Mouse (Mus musculus): ENCODE results near the gene Xpot. TPM values are rescaled to one million over a fixed set of nuclear protein-coding genes. Genes with fewer than 3 reads are reported as not detected.

The Xpot gene
- polyA plus RNA-seq, 1 experiment from 2014 or later, result 31.9 TPM

DNA sequence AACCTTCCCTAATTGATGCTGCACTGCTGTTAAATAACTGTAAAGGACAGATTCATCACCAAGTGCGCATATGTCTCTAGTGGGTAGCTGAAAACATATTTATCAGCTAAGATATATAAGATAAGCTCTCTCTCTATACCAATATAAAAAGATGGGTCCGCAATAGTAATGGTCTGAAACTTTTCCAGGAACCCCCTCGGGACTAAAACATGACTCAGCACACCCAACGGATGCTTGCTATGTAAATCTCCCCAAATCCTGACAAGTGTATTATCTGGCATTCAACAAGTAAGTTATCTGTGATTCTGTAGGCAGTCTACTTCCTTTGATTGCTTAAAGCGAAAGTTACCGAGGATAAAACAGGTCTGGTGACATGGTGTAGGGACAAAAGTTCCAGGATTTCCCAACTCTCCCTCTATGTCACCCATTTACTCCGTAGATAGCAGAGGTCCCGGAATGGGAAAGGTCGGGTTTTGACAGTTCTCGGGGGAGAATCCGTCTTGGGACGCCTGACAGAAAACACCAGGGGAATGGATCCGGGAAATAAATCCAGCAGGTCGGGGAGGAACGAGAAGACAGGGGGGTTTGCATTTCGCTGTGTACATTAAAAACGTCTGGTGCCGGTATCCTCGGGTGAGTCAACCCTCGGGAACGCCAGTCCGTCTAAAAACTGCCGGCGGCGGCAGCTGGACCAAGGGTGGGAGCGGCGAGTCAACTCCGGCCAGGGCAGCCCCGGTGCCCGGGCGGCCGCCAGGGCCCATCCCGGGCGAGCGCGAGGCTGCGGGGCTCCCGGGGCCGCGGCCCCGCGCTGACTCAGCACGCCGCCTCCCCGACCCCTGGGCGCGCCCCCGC is 40.1 kb downstream of the Xpot start:
- peak overlapping the region; percentile 44; the same call in 1 of the 2 replicates for H3K27ac ChIP-seq
- 6% methylated on average over 27 of the region's 48 CpGs for WGBS
- peak overlapping the region; percentile 91 for H3K9ac ChIP-seq (replicated peaks)
- peak overlapping the region; percentile 88 for H3K4me3 ChIP-seq (replicated peaks)
- no peaks in the 10 kb centered on the region for H3K9me3 ChIP-seq
- no peaks in the 10 kb centered on the region for H3K27me3 ChIP-seq
- ATAC-seq, result peak; percentile 84
- H3K4me2 ChIP-seq (replicated peaks), result peak overlapping the region; percentile 74
- peaks cover 16% of the 10 kb centered on the region for H3K4me1 ChIP-seq (replicated peaks)
- peaks cover 36% of the 10 kb centered on the region for H3K36me3 ChIP-seq

DNA sequence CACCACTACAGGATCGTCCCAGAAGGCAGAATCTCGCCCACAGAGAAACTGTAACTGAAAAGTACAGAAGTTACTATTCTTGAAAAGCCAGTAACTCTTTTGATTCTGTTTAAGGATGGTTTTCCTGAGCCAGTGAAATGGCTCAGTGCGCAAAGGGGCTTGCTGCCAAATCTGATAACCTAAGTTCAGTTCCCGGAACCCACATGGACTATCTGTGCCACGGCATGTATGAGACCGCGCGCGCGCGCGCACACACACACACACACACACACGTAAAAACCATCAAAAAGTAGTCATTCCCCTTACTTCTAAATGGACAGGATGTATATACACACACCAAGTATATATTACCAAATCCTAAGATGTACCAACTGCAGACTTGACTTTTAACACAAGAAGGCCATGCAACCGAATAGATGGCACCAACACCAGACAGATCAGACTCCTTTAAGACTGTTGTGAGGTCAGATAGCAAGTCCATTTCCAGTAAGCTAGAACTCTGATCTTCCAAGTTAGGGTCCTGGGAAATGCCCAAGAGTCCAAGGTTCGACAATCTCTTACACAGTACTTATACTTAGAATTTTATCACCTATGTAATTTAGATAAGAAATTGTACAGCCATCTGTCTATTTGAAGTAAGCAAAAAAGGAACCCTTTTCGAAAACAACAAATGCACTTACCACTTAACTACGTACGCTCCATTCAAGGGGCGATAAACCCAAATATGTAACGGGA is 40.9 kb downstream of the Xpot start:
- Histone ChIP-seq H3K27ac (no peak overlapping the region), H3K4me1 (replicated peaks) (peaks cover 16% of the 10 kb centered on the region), H3K4me3 (replicated peaks) (peak overlapping the region; percentile 88), H3K4me2 (replicated peaks) (peak overlapping the region; percentile 74), H3K9ac (replicated peaks) (peak overlapping the region; percentile 91; the same call in 1 of the 2 replicates), H3K9me3 (no peaks in the 10 kb centered on the region), H3K27me3 (no peaks in the 10 kb centered on the region), H3K36me3 (peaks cover 39% of the 10 kb centered on the region)
- ATAC-seq, result no peak
- WGBS, result 91% methylated on average over 20 of the region's 20 CpGs

DNA sequence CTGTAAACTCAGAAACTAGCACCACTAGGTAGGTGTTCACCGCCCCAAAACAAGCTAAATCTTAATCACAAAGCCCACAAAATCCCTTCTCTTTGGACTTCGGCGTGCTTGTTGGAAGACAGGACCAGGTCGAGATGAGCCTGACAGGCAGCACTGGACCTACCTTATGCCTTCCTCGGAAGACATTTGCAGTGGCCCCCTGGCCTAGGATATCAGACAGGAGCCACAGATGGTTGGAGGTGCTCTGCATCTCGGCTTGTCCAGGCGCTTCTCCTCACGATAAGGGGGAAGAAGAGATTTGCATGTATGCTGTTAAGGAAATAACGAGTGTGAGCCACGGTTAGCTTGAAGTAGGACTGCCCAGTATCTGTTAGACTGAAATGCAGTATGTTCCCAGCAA is 42.1 kb downstream of the Xpot start:
- Histone ChIP-seq H3K4me1 (replicated peaks) (peaks cover 16% of the 10 kb centered on the region), H3K4me3 (replicated peaks) (no peak overlapping the region), H3K4me2 (replicated peaks) (no peak overlapping the region), H3K27me3 (no peaks in the 10 kb centered on the region), H3K36me3 (peaks cover 39% of the 10 kb centered on the region), H3K27ac (no peak overlapping the region), H3K9me3 (no peaks in the 10 kb centered on the region), H3K9ac (replicated peaks) (no peak overlapping the region)
- WGBS, result 97% methylated on average over 10 of the region's 10 CpGs
- ATAC-seq, result no peak

DNA sequence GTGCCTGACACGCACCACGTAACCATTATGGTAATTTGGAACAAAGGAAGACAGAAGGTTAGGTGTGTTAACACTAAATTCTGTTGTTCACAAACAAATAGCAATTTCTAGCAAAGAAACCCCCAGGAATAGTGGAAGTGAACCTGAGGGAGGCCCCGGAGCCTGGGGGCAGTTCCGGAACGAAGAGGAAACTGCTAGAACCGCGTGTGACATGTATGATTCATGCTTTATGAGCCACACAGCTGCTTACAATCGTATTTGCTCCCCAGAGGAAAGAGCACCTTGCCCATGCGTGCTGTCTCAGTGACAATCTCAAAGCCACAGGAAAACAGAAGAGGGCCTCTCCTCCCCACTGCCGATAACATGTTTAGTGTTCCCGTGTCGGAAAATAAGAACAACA is 43.1 kb downstream of the Xpot start:
- H3K4me2 ChIP-seq (replicated peaks), result no peak overlapping the region
- H3K4me3 ChIP-seq (replicated peaks), result no peak overlapping the region
- H3K4me1 ChIP-seq (replicated peaks), result peaks cover 16% of the 10 kb centered on the region
- H3K27me3 ChIP-seq, result no peaks in the 10 kb centered on the region
- no peak overlapping the region for H3K9ac ChIP-seq (replicated peaks)
- WGBS, result 96% methylated on average over 12 of the region's 12 CpGs
- peaks cover 45% of the 10 kb centered on the region for H3K36me3 ChIP-seq
- ATAC-seq, result no peak
- H3K27ac ChIP-seq, result no peak overlapping the region
- no peaks in the 10 kb centered on the region for H3K9me3 ChIP-seq

DNA sequence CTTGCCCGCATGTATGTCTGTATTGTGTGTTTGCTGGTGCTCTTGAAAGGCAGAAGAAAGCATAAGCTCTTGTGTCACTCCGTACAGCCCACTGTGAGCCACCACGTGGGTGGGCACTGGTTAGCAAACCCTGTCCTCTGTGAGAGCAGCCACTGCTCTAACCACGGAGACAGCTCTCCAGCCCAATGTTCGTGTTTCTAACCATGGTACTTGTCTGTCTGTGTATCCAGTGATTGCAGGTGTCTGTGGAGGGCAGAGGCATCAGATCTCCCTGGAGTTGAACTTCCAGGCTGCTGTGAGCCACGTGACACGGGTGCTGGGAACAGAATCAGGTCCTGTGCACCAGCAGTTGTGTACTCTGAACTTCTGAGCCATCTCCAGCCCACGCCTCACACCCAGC is 43.8 kb downstream of the Xpot start:
- Histone ChIP-seq H3K36me3 (peaks cover 53% of the 10 kb centered on the region), H3K4me1 (replicated peaks) (peaks cover 16% of the 10 kb centered on the region), H3K4me3 (replicated peaks) (no peak overlapping the region), H3K9me3 (no peaks in the 10 kb centered on the region), H3K27me3 (no peaks in the 10 kb centered on the region), H3K9ac (replicated peaks) (no peak overlapping the region), H3K4me2 (replicated peaks) (no peak overlapping the region), H3K27ac (no peak overlapping the region)
- ATAC-seq, result no peak
- 93% methylated on average over 8 of the region's 8 CpGs for WGBS

DNA sequence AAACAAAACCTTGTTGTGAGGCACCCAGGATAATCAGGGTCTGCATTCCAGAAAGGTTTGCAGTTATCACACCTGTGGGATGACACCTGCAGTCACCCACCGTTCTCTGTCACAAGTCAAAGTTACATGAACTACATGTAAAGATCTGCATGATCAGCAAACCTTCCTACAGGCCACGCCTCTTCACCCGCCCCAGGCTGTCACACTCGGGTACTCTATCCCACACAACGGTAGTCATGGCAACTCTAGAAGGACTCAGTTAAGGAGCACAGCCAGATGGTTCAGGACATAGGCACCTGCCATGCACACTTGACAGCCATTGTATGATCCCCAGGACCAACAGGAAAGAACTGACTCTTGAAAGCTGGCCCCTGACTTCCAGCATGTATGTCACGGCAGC is 44.7 kb downstream of the Xpot start:
- no peak overlapping the region for H3K4me3 ChIP-seq (replicated peaks)
- no peaks in the 10 kb centered on the region for H3K9me3 ChIP-seq
- 0 out of 2 replicates have a peak, but pooled peaks have one; percentile 43 for ATAC-seq
- no peak overlapping the region for H3K9ac ChIP-seq (replicated peaks)
- H3K4me1 ChIP-seq (replicated peaks), result peaks cover 13% of the 10 kb centered on the region
- 73% methylated on average over 6 of the region's 6 CpGs for WGBS
- H3K27me3 ChIP-seq, result no peaks in the 10 kb centered on the region
- H3K4me2 ChIP-seq (replicated peaks), result no peak overlapping the region
- H3K27ac ChIP-seq, result no peak overlapping the region
- H3K36me3 ChIP-seq, result peaks cover 54% of the 10 kb centered on the region

DNA sequence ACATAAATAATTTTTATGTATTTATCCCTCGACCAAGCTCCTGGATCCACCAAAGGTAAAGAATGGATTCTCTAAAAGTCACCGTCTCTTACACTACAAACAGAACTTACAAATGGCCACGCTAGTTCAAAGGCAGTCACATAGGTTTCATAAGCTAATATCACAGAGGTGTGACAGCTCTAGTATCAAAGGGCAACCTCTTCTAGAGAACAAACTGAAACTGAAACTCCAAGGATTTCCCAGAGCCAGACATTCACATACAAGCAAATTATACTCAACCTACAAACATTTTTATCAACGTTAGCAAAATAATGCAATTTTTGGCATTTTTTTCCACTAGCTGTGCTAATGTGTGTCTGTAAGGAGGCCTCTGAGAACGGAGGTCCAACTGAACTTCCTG is 45.8 kb downstream of the Xpot start:
- peaks cover 7% of the 10 kb centered on the region for H3K4me1 ChIP-seq (replicated peaks)
- no peak overlapping the region for H3K4me2 ChIP-seq (replicated peaks)
- no peak overlapping the region for H3K27ac ChIP-seq
- WGBS, result 98% methylated on average over 5 of the region's 5 CpGs
- no peak for ATAC-seq
- H3K27me3 ChIP-seq, result no peaks in the 10 kb centered on the region
- H3K4me3 ChIP-seq (replicated peaks), result no peak overlapping the region
- no peak overlapping the region for H3K9ac ChIP-seq (replicated peaks)
- peaks cover 62% of the 10 kb centered on the region for H3K36me3 ChIP-seq
- no peaks in the 10 kb centered on the region for H3K9me3 ChIP-seq

DNA sequence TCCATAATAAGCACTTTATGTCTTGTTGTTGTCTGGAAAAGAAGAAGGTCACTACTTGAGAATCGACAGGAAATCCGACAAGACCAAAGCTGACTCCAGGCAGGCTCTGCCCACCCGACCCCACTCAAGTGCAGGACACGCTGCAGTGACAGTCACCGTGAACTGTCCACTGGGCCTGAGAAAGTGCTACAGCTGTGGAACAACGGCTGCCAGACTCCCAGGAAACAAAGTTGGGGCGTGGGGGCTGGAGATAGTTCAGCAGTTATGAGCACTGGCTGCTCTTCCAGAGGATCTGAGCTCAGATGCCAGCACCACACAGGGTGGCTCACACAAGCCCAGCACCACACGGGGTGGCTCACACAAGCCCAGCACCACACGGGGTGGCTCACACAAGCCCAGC is 49.8 kb downstream of the Xpot start:
- H3K4me3 ChIP-seq (replicated peaks), result no peak overlapping the region
- ATAC-seq, result no peak
- peaks cover 62% of the 10 kb centered on the region for H3K36me3 ChIP-seq
- H3K9me3 ChIP-seq, result no peaks in the 10 kb centered on the region
- H3K27ac ChIP-seq, result no peak overlapping the region
- H3K4me2 ChIP-seq (replicated peaks), result no peak overlapping the region
- no peak overlapping the region for H3K9ac ChIP-seq (replicated peaks)
- no peaks in the 10 kb centered on the region for H3K27me3 ChIP-seq
- 92% methylated on average over 9 of the region's 9 CpGs for WGBS
- H3K4me1 ChIP-seq (replicated peaks), result no peaks in the 10 kb centered on the region

DNA sequence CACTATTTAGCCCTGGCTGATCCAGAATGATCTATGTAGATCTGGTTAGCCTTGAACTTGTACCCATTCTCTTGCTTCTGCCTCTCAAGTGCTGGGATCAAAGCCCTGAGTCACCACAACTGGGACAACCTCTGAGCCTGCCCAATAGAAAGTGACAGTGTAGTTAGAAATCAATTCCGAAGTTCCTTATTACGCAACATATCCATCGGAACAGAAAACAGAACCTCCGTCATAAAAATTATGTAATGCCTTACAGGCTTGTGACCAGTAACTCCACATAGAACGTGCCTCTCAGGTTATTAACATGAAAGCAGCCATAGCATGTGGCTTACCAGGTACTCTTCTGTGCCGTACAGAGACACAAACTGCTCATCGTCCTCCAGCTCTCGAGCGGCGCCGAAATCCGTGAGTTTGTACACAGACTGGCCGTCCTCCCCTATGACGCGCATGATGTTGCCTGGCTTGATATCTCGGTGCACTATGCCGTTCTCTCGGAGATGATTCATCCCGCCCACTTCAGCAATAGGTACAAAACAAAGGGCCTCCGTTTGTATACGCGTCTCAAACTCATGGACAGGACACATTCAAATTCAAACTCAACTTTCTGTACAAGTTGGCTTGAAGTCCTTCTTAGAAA is 54.5 kb downstream of the Xpot start:
- H3K27ac ChIP-seq, result no peak overlapping the region
- no peak overlapping the region for H3K4me2 ChIP-seq (replicated peaks)
- no peak for ATAC-seq
- H3K9me3 ChIP-seq, result no peaks in the 10 kb centered on the region
- WGBS, result 99% methylated on average over 22 of the region's 22 CpGs
- H3K27me3 ChIP-seq, result no peaks in the 10 kb centered on the region
- H3K4me3 ChIP-seq (replicated peaks), result no peak overlapping the region
- H3K4me1 ChIP-seq (replicated peaks), result peaks cover 21% of the 10 kb centered on the region
- H3K36me3 ChIP-seq, result peaks cover 53% of the 10 kb centered on the region
- no peak overlapping the region for H3K9ac ChIP-seq (replicated peaks)

DNA sequence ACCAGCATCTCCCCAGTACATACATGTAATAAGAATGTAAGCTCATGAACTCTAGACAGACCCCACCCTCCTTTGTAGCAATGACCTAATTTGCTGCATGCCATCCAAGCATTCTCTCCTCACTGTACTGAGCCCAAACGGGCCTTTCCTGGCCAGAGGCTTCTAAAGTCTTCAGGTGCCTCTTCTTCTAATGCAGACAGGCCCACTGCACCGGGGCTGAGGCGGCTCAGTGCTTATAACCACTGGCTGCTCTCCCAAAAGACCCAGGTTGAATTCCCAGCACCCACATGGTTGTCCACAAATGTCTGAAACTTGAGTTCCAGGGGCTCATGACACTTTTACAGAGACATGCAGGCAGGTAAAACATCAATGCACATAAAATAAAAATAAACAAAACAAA is 55.1 kb downstream of the Xpot start:
- peaks cover 50% of the 10 kb centered on the region for H3K36me3 ChIP-seq
- H3K4me1 ChIP-seq (replicated peaks), result peaks cover 21% of the 10 kb centered on the region
- no peak overlapping the region for H3K4me2 ChIP-seq (replicated peaks)
- ATAC-seq, result no peak
- no peaks in the 10 kb centered on the region for H3K27me3 ChIP-seq
- H3K27ac ChIP-seq, result no peak overlapping the region
- H3K4me3 ChIP-seq (replicated peaks), result no peak overlapping the region
- no peak overlapping the region for H3K9ac ChIP-seq (replicated peaks)
- WGBS, result 99% methylated on average over 3 of the region's 3 CpGs
- H3K9me3 ChIP-seq, result no peaks in the 10 kb centered on the region

DNA sequence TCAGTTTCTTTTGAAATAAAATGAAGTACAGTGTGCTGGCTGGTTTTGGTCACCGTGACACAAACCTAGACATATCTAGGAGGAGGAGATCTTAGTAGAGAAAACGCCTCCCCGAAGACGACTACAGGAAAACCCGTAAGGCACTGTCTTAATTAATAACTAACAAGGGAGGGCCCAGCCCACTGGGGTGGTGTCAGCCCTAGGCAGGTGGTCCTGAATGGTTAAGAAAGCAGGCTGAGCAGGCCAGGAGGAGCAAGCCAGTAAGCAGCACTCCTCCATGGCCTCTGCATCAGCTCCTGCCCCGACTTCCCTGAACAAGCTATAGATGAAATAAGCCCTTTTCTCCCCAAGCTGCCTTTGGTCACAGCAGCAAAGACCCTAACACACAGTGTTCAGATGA is 56.3 kb downstream of the Xpot start:
- H3K9me3 ChIP-seq, result no peaks in the 10 kb centered on the region
- no peaks in the 10 kb centered on the region for H3K27me3 ChIP-seq
- peak overlapping the region; percentile 80 for H3K27ac ChIP-seq
- WGBS, result 60% methylated on average over 6 of the region's 6 CpGs
- 0 out of 2 replicates have a peak overlapping the region, but pooled peaks have one; percentile 30 for H3K9ac ChIP-seq (replicated peaks)
- peak overlapping the region; percentile 28 for H3K4me3 ChIP-seq (replicated peaks)
- H3K4me1 ChIP-seq (replicated peaks), result peaks cover 21% of the 10 kb centered on the region
- peak; percentile 66 for ATAC-seq
- H3K4me2 ChIP-seq (replicated peaks), result peak overlapping the region; percentile 53
- H3K36me3 ChIP-seq, result peaks cover 50% of the 10 kb centered on the region

Measured in midbrain, embryonic 13.5 days (tissue).